In the genomic region with DNA sequence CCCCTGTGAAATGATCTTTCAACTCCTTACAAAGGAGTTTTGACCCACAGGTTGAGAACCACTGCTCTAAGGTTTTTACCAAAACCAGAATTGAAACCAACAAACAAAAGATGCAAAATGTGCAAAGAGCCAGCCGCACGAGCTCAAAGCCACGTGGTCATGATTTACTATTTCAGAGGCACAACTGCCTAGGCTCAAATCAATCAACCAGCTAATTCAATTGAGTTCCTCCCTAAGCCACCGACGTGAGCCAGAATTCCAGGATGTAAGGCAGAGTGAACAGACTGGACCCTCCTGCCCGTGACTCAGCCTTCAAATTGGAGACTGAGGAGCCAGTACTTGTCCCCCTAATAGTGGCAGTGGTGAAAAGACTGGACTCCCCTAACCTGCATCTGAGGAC, we compare ENCODE assay signal across 15 mouse cellular contexts. TPM values are rescaled to one million over a fixed set of nuclear protein-coding genes. Genes with fewer than 3 reads are reported as not detected.
DNase-seq lines count a peak whose midpoint lies in the region; ATAC-seq lines count a peak whose summit lies in the region.
"Had no signal": no experiment of that assay in that cellular context is flagged by ENCODE, and none has a peak within 500 bp of the region (broad histone marks: within the 10 kb centered on the region; RNA-seq: fewer than 3 reads in every experiment).

No protein-coding gene starts in this region.

- no peak overlapping the region for H3K4me2 ChIP-seq in hindbrain, embryonic 12.5 days (replicated peaks)
- H3K4me2 ChIP-seq in hindbrain, embryonic 11.5 days (replicated peaks; ENCODE audit: low read depth, low read length): no peak overlapping the region
- H3K4me2 ChIP-seq in midbrain, embryonic 11.5 days: no peak overlapping the region
- H3K4me2 ChIP-seq in midbrain, embryonic 13.5 days (replicated peaks): no peak overlapping the region
- H3K4me2 ChIP-seq in stomach, embryonic 15.5 days: no peak overlapping the region
- H3K4me2 ChIP-seq: liver, embryonic 13.5 days had no signal

- H3K9me3 ChIP-seq in hindbrain, embryonic 12.5 days (replicated peaks): no peaks in the 10 kb centered on the region
- no peaks in the 10 kb centered on the region for H3K9me3 ChIP-seq in hindbrain, embryonic 11.5 days (ENCODE audit: control insufficient read depth, low read length)
- H3K9me3 ChIP-seq in midbrain, embryonic 11.5 days (ENCODE audit: control insufficient read depth, low read length): no peaks in the 10 kb centered on the region
- H3K9me3 ChIP-seq in midbrain, embryonic 13.5 days: no peaks in the 10 kb centered on the region
- no peaks in the 10 kb centered on the region for H3K9me3 ChIP-seq in stomach, embryonic 15.5 days
- H3K9me3 ChIP-seq: liver, embryonic 13.5 days had no signal

- no peak overlapping the region for H3K4me3 ChIP-seq in hindbrain, embryonic 12.5 days
- no peak overlapping the region for H3K4me3 ChIP-seq in hindbrain, embryonic 11.5 days (ENCODE audit: low read depth, low read length)
- H3K4me3 ChIP-seq in midbrain, embryonic 11.5 days (ENCODE audit: low read depth, low read length): no peak overlapping the region
- no peak overlapping the region for H3K4me3 ChIP-seq in midbrain, embryonic 13.5 days (replicated peaks)
- H3K4me3 ChIP-seq in stomach, embryonic 15.5 days (replicated peaks): no peak overlapping the region
- H3K4me3 ChIP-seq: liver, embryonic 13.5 days; myocyte had no signal

- peak; percentile 15 for DNase-seq in adrenal gland, postnatal 14 days
- DNase-seq in adrenal gland, postnatal 25 days: no peak
- no peak for DNase-seq in hindbrain, embryonic 11.5 days (ENCODE audit: low spot score)
- DNase-seq in midbrain, embryonic 11.5 days (ENCODE audit: low spot score, missing footprints): peak; percentile 71
- DNase-seq in layer of hippocampus, postnatal 14 days (ENCODE audit: low spot score in 2 of 2): no peak
- DNase-seq: adrenal gland, postnatal 36 days; cerebellum, adult 11-12 months; gastrocnemius, postnatal 36 days; liver, embryonic 13.5 days; lung, postnatal 4 days had no signal

- no peak overlapping the region for H3K9ac ChIP-seq in hindbrain, embryonic 12.5 days
- H3K9ac ChIP-seq in hindbrain, embryonic 11.5 days (ENCODE audit: low read depth, low read length): no peak overlapping the region
- no peak overlapping the region for H3K9ac ChIP-seq in midbrain, embryonic 11.5 days (ENCODE audit: low read length)
- no peak overlapping the region for H3K9ac ChIP-seq in midbrain, embryonic 13.5 days (replicated peaks)
- no peak overlapping the region for H3K9ac ChIP-seq in stomach, embryonic 15.5 days
- H3K9ac ChIP-seq: liver, embryonic 13.5 days had no signal

- H3K36me3 ChIP-seq in hindbrain, embryonic 12.5 days: no peaks in the 10 kb centered on the region
- no peaks in the 10 kb centered on the region for H3K36me3 ChIP-seq in hindbrain, embryonic 11.5 days (ENCODE audit: control insufficient read depth, insufficient read depth, low read length)
- no peaks in the 10 kb centered on the region for H3K36me3 ChIP-seq in midbrain, embryonic 11.5 days (ENCODE audit: control insufficient read depth, insufficient read depth, low read length)
- no peaks in the 10 kb centered on the region for H3K36me3 ChIP-seq in midbrain, embryonic 13.5 days
- no peaks in the 10 kb centered on the region for H3K36me3 ChIP-seq in stomach, embryonic 15.5 days
- H3K36me3 ChIP-seq: liver, embryonic 13.5 days had no signal

- ATAC-seq in hindbrain, embryonic 12.5 days (ENCODE audit: low FRiP score): no peak
- no peak for ATAC-seq in hindbrain, embryonic 11.5 days (ENCODE audit: low FRiP score)
- ATAC-seq in midbrain, embryonic 11.5 days (ENCODE audit: low FRiP score): no peak
- ATAC-seq in midbrain, embryonic 13.5 days: no peak
- no peak for ATAC-seq in stomach, embryonic 15.5 days (ENCODE audit: insufficient read depth, low FRiP score, low read depth)
- ATAC-seq: inflammation-experienced regulatory T-cells, adult 6 months had no signal

- WGBS in hindbrain, embryonic 12.5 days: 51% methylated on average over 6 of the region's 6 CpGs
- WGBS in hindbrain, embryonic 11.5 days: 50% methylated on average over 6 of the region's 6 CpGs
- WGBS in midbrain, embryonic 11.5 days: 59% methylated on average over 6 of the region's 6 CpGs
- 35% methylated on average over 6 of the region's 6 CpGs for WGBS in midbrain, embryonic 13.5 days
- 46% methylated on average over 6 of the region's 6 CpGs for WGBS in stomach, embryonic 15.5 days

- H3K27me3 ChIP-seq in hindbrain, embryonic 12.5 days: no peaks in the 10 kb centered on the region
- H3K27me3 ChIP-seq in hindbrain, embryonic 11.5 days (ENCODE audit: control insufficient read depth, insufficient read depth, low read length): no peaks in the 10 kb centered on the region
- no peaks in the 10 kb centered on the region for H3K27me3 ChIP-seq in midbrain, embryonic 11.5 days (ENCODE audit: control insufficient read depth, insufficient read depth, low read length)
- no peaks in the 10 kb centered on the region for H3K27me3 ChIP-seq in midbrain, embryonic 13.5 days
- H3K27me3 ChIP-seq in stomach, embryonic 15.5 days (replicated peaks): no peaks in the 10 kb centered on the region
- H3K27me3 ChIP-seq: liver, embryonic 13.5 days had no signal

- peaks cover 39% of the 10 kb centered on the region for H3K4me1 ChIP-seq in hindbrain, embryonic 12.5 days
- H3K4me1 ChIP-seq in hindbrain, embryonic 11.5 days (replicated peaks; ENCODE audit: control insufficient read depth, insufficient read depth, low read length): no peaks in the 10 kb centered on the region; the same call in 1 of the 2 replicates
- peaks cover 16% of the 10 kb centered on the region for H3K4me1 ChIP-seq in midbrain, embryonic 11.5 days (ENCODE audit: control insufficient read depth, insufficient read depth, low read length)
- H3K4me1 ChIP-seq in midbrain, embryonic 13.5 days (replicated peaks): peaks cover 37% of the 10 kb centered on the region
- peaks cover 18% of the 10 kb centered on the region for H3K4me1 ChIP-seq in stomach, embryonic 15.5 days

- 0 out of 2 replicates have a peak overlapping the region, but pooled peaks have one; percentile 45 for H3K27ac ChIP-seq in hindbrain, embryonic 12.5 days
- H3K27ac ChIP-seq in hindbrain, embryonic 11.5 days (ENCODE audit: low read depth, low read length): no peak overlapping the region
- H3K27ac ChIP-seq in midbrain, embryonic 11.5 days (ENCODE audit: low read depth, low read length): no peak overlapping the region
- no peak overlapping the region for H3K27ac ChIP-seq in midbrain, embryonic 13.5 days
- peak overlapping the region; percentile 21; the same call in 1 of the 2 replicates for H3K27ac ChIP-seq in stomach, embryonic 15.5 days
- H3K27ac ChIP-seq: liver, embryonic 13.5 days had no signal

RNA-seq across cellular contexts. Expression of a gene that starts 11.1 kb away (rescaled TPM):
- total RNA-seq in adrenal gland, postnatal 14 days (2021): 4.3 and 4.4 TPM in 2 replicates
- total RNA-seq in adrenal gland, postnatal 25 days (2021): 5.5 and 5.6 TPM in 2 replicates
- polyA plus RNA-seq in hindbrain, embryonic 12.5 days (2016; fragmentation: Nextera tagmentation; extraction: Ambion mirVana): 5.9 and 6.2 TPM in 2 replicates
- 5.2 and 6.0 TPM in 2 replicates for polyA plus RNA-seq in hindbrain, embryonic 11.5 days (2014; fragmentation: Nextera tagmentation; extraction: Ambion mirVana)
- polyA plus RNA-seq in midbrain, embryonic 11.5 days (2014; fragmentation: Nextera tagmentation; extraction: Ambion mirVana): 6.3 and 6.4 TPM in 2 replicates
- 5.1 and 6.1 TPM in 2 replicates for polyA plus RNA-seq in midbrain, embryonic 13.5 days (2015; fragmentation: Nextera tagmentation; extraction: Ambion mirVana)
- 5.1 and 5.4 TPM in 2 replicates for polyA plus RNA-seq in stomach, embryonic 15.5 days (2015; fragmentation: Nextera tagmentation; extraction: Ambion mirVana)
- 1 to 10 TPM; 3.7 to 4.1 TPM for total RNA-seq in layer of hippocampus, postnatal 14 days (2021)

RNA-seq across cellular contexts. Expression of a gene that starts 12.1 kb away (rescaled TPM):
- total RNA-seq in adrenal gland, postnatal 14 days (2021): 63.6 and 119 TPM in 2 replicates
- total RNA-seq in adrenal gland, postnatal 25 days (2021): 16.4 and 28.0 TPM in 2 replicates
- 40.2 and 41.6 TPM in 2 replicates for polyA plus RNA-seq in hindbrain, embryonic 12.5 days (2016; fragmentation: Nextera tagmentation; extraction: Ambion mirVana)
- polyA plus RNA-seq in hindbrain, embryonic 11.5 days (2014; fragmentation: Nextera tagmentation; extraction: Ambion mirVana): 19.5 and 28.4 TPM in 2 replicates
- polyA plus RNA-seq in midbrain, embryonic 11.5 days (2014; fragmentation: Nextera tagmentation; extraction: Ambion mirVana): 20.0 and 20.4 TPM in 2 replicates
- 45.4 and 50.1 TPM in 2 replicates for polyA plus RNA-seq in midbrain, embryonic 13.5 days (2015; fragmentation: Nextera tagmentation; extraction: Ambion mirVana)
- polyA plus RNA-seq in stomach, embryonic 15.5 days (2015; fragmentation: Nextera tagmentation; extraction: Ambion mirVana): 17.6 and 17.9 TPM in 2 replicates
- total RNA-seq in layer of hippocampus, postnatal 14 days (2021): 10 to 100 TPM; 45.5 to 50.3 TPM

RNA-seq across cellular contexts. Expression of a gene that starts 43.5 kb away (rescaled TPM):
- total RNA-seq in adrenal gland, postnatal 14 days (2021): 75.8 and 80.5 TPM in 2 replicates
- 49.8 and 51.8 TPM in 2 replicates for total RNA-seq in adrenal gland, postnatal 25 days (2021)
- polyA plus RNA-seq in hindbrain, embryonic 12.5 days (2016; fragmentation: Nextera tagmentation; extraction: Ambion mirVana): 34.5 and 35.1 TPM in 2 replicates
- 30.2 and 30.8 TPM in 2 replicates for polyA plus RNA-seq in hindbrain, embryonic 11.5 days (2014; fragmentation: Nextera tagmentation; extraction: Ambion mirVana)
- polyA plus RNA-seq in midbrain, embryonic 11.5 days (2014; fragmentation: Nextera tagmentation; extraction: Ambion mirVana): 24.7 and 25.4 TPM in 2 replicates
- polyA plus RNA-seq in midbrain, embryonic 13.5 days (2015; fragmentation: Nextera tagmentation; extraction: Ambion mirVana): 35.5 and 37.6 TPM in 2 replicates
- polyA plus RNA-seq in stomach, embryonic 15.5 days (2015; fragmentation: Nextera tagmentation; extraction: Ambion mirVana): 28.5 and 31.4 TPM in 2 replicates
- 10 to 100 TPM; 36.6 to 40.3 TPM for total RNA-seq in layer of hippocampus, postnatal 14 days (2021)

RNA-seq across cellular contexts. Expression of a gene that starts 51.1 kb away (rescaled TPM):
- total RNA-seq in adrenal gland, postnatal 14 days (2021): 7.1 and 9.6 TPM in 2 replicates
- 1.0 and 1.5 TPM in 2 replicates for total RNA-seq in adrenal gland, postnatal 25 days (2021)
- polyA plus RNA-seq in hindbrain, embryonic 12.5 days (2016; fragmentation: Nextera tagmentation; extraction: Ambion mirVana): 0.95 and 1.2 TPM in 2 replicates
- polyA plus RNA-seq in hindbrain, embryonic 11.5 days (2014; fragmentation: Nextera tagmentation; extraction: Ambion mirVana): 0.19 TPM in 1 of 2 replicates, not detected in the other
- polyA plus RNA-seq in midbrain, embryonic 11.5 days (2014; fragmentation: Nextera tagmentation; extraction: Ambion mirVana): 0.30 TPM in 1 of 2 replicates, not detected in the other
- 0.35 and 0.37 TPM in 2 replicates for polyA plus RNA-seq in midbrain, embryonic 13.5 days (2015; fragmentation: Nextera tagmentation; extraction: Ambion mirVana)
- 25.1 and 30.7 TPM in 2 replicates for polyA plus RNA-seq in stomach, embryonic 15.5 days (2015; fragmentation: Nextera tagmentation; extraction: Ambion mirVana)
- total RNA-seq in layer of hippocampus, postnatal 14 days (2021): 1 to 10 TPM; 2.0 to 2.9 TPM

RNA-seq across cellular contexts. Expression of a gene that starts 57.4 kb away (rescaled TPM):
- total RNA-seq in adrenal gland, postnatal 14 days (2021): 142 and 159 TPM in 2 replicates
- total RNA-seq in adrenal gland, postnatal 25 days (2021): 173 and 191 TPM in 2 replicates
- 62.6 and 72.8 TPM in 2 replicates for polyA plus RNA-seq in hindbrain, embryonic 12.5 days (2016; fragmentation: Nextera tagmentation; extraction: Ambion mirVana)
- 62.1 and 62.7 TPM in 2 replicates for polyA plus RNA-seq in hindbrain, embryonic 11.5 days (2014; fragmentation: Nextera tagmentation; extraction: Ambion mirVana)
- polyA plus RNA-seq in midbrain, embryonic 11.5 days (2014; fragmentation: Nextera tagmentation; extraction: Ambion mirVana): 46.4 and 49.4 TPM in 2 replicates
- polyA plus RNA-seq in midbrain, embryonic 13.5 days (2015; fragmentation: Nextera tagmentation; extraction: Ambion mirVana): 74.7 and 77.5 TPM in 2 replicates
- polyA plus RNA-seq in stomach, embryonic 15.5 days (2015; fragmentation: Nextera tagmentation; extraction: Ambion mirVana): 36.1 and 42.9 TPM in 2 replicates
- 100 to 1,000 TPM; 181 to 189 TPM for total RNA-seq in layer of hippocampus, postnatal 14 days (2021)

Comparison
In these comparisons a context has a peak if more than half of its experiments do, and no peak if none do; other contexts are left out.
1. DNase-seq: peak in adrenal gland, postnatal 14 days (single experiment) and midbrain, embryonic 11.5 days (single experiment); none in adrenal gland, postnatal 25 days (single experiment), hindbrain, embryonic 11.5 days (single experiment) and layer of hippocampus, postnatal 14 days (0 of 2).
2. H3K27ac ChIP-seq: peak in hindbrain, embryonic 12.5 days (single experiment) and stomach, embryonic 15.5 days (single experiment); none in hindbrain, embryonic 11.5 days (single experiment), midbrain, embryonic 11.5 days (single experiment) and midbrain, embryonic 13.5 days (single experiment).